Mouse (Mus musculus) liver, embryonic 14.5 days (tissue): ENCODE results near the gene Gpr183.

ENCODE experiments used
- CTCF ChIP-seq: IDR thresholded peaks from 2 replicates; pipeline ENCODE4 v1.5.1; 2016; ENCODE audit warnings: antibody characterized with exemption, low read depth, control low read depth
- EP300 ChIP-seq: IDR thresholded peaks from 2 replicates; pipeline ENCODE4 v1.6.1; 2016; ENCODE audit warnings: antibody characterized with exemption, low read depth

GRCm38 (mm10) chr14:121933906-121934596 is 30.9 kb downstream of the Gpr183 start:
- TF ChIP-seq CTCF (no peak), EP300 (no peak)
